Mouse (Mus musculus) embryonic fibroblast, embryonic 13.5 days (primary cell): ENCODE measurements around the gene Kcnn1.

Source experiments
- CTCF ChIP-seq: IDR thresholded peaks from 2 replicates; pipeline ENCODE4 v1.5.1; 2011; ENCODE audit warnings: mild to moderate bottlenecking, control low read depth, low read length, moderate library complexity, borderline replicate concordance; ENCODE audit not compliant: insufficient read depth
- POLR2A ChIP-seq: IDR thresholded peaks from 2 replicates; pipeline ENCODE4 v1.6.1; 2011; ENCODE audit warnings: low read depth, mild to moderate bottlenecking, control low read depth, low read length, moderate library complexity

GRCm38 (mm10) chr8:70897021-70897680, 34.1 kb upstream of the Kcnn1 start, which contains the start of gene Rpl18a:
- TF ChIP-seq CTCF (no peak), POLR2A (peak; percentile 94)
